Mouse (Mus musculus) B cell, adult 2 months (primary cell): ENCODE results near the gene Acrv1.
"Not testable (repeated sequence)": the region's sequence is repeated elsewhere in the genome, so short reads cannot be mapped to it uniquely, and the experiment has no call there.

Source experiments
- DNase-seq, 2 experiments: peaks; one replicate each; pipeline ENCODE4 v3.0.0; 2022

Acrv1 gene

GRCm38 (mm10) chr9:36692920-36693319 lies at the start of gene Acrv1:
Gene Acrv1, plus strand, starts transcription at chr9:36693220.
- DNase-seq = no peak

DNA sequence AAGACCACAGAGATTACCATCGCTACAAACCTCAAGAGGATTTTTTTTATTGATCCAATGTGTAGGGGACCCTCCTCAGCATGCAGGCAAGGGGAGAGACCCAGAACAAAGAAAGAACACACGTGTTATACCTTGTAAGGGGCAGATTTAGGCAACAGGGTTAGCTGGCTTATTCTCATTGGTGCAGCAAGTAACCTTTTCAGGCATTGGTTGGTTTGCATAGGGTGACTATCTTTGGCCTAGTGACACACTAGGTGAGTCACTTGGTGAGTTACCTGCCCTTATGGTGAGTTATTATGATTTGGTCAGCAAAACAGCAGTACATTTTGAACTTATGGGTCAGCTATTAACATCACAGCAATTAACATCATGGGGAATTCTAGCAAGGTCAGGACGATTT lies 49.7 kb upstream of the Acrv1 start, which contains the start of gene A630095E13Rik:
TSS of gene A630095E13Rik (minus strand) at position 101 of the 400 bp plus-strand sequence.
- DNase-seq = not testable (repeated sequence)

DNA sequence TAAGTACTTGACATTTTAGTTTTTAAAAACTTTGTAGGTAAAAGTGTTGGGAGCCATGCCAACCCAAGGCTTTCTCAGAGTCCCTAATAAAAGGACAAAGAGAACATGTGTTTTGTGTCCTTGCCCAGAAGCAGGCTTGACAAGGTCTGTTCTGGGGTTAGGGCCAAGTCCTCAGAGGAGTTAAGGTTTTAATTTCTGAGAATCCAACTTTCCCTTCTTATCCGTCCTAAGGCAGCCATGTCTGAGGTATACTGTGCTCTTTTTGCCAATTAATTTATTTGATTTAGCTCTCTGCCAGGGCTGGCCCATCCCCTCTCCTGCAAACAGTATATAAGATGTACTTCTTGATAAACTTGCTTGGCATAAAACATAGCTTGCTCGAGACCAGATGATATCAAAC lies 11.6 kb upstream of the Acrv1 start:
- no peak for DNase-seq

DNA sequence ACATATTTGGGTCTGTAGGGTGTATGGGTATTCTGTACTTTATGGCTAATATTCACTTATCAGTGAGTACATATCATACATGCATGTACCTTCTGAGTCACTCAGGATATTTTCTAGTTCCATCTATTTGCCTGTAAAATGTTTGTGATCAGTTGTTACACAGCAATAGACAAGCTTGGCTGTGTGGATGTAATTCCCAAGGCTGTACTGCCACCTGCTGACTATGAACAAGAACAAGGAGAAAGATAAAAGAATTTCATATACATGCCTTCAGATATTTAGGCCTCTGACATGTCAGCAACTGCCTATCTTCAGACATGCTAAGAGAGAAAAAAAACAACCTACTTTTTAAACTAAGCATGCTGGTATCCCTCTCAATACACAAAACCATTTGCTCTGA lies 5.7 kb upstream of the Acrv1 start:
- DNase-seq = no peak

DNA sequence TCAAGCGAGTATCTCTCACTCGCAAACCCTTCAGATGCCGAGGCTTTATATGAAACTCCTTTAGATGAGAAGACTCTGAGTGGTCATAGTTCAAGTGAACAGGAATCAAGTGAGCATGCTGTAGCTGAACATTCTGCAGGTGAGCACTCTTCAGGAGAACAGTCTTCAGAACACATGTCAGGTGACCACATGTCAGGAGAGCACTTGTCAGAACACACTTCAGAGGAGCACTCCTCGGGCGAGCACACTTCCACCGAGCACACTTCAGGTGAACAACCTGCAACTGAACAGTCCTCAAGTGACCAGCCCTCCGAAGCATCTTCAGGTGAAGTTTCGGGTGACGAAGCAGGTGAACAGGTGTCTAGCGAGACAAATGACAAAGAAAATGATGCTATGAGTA lies 1.3 kb downstream of the Acrv1 start:
- no peak for DNase-seq

DNA sequence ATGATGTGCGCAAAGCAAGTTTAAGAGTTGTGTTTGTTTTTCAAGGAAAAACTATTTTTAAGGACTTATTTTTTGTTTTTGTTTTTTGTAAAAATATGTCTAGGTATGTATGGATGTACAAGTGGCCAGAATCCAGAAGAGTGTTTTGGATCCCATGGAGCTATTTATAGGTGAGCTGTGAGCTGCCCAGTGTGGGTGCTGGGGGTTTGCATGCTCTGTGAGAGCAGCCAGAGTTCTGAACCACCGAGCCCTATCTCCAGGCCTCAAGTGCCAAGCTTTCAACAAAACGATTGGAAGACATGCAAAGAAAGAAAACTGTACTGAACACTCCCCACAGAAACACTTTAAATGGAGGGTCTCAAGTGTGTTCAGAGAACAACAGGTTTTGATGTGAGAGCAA lies 12.9 kb downstream of the Acrv1 start:
- no peak for DNase-seq

DNA sequence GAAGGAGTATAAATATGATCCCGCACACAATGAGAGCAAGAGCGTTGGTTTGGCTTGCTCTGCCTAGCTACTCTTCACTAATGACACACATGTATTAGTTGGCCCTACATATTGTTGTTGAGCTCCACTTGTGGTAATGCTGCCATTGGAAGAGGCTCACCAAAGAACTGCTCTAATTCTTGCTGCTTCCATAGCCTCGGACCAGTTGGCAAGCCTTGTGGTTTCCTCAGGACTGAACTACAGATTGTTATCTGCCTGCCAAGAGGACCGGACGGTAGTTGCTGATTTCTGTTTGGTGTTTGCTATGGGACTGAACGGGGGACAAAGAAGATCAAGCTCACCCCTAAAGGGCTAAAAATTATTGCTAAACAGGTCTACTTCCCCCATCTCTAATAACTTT lies 14.3 kb downstream of the Acrv1 start:
- no peak for DNase-seq

DNA sequence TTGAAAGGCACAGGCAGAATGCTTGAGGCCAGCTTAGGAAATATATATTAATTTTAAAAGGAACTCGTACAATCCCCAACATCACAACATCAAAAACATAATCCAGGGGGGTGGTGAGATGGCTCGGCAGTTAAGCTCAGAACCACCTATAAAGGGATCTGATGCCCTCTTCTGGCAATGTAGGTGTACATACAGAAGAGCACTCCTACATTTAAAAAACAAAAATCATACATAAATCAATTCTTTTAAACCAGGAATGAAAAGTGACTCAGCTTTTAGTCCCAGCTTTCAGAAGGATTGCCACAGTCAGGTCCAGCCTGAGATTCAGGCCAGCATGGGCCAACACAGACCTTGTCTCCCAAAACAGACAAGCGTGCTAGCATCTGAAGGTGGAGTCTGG lies 23.6 kb downstream of the Acrv1 start:
- peak in 1 of 2 experiments; percentile 4 for DNase-seq

DNA sequence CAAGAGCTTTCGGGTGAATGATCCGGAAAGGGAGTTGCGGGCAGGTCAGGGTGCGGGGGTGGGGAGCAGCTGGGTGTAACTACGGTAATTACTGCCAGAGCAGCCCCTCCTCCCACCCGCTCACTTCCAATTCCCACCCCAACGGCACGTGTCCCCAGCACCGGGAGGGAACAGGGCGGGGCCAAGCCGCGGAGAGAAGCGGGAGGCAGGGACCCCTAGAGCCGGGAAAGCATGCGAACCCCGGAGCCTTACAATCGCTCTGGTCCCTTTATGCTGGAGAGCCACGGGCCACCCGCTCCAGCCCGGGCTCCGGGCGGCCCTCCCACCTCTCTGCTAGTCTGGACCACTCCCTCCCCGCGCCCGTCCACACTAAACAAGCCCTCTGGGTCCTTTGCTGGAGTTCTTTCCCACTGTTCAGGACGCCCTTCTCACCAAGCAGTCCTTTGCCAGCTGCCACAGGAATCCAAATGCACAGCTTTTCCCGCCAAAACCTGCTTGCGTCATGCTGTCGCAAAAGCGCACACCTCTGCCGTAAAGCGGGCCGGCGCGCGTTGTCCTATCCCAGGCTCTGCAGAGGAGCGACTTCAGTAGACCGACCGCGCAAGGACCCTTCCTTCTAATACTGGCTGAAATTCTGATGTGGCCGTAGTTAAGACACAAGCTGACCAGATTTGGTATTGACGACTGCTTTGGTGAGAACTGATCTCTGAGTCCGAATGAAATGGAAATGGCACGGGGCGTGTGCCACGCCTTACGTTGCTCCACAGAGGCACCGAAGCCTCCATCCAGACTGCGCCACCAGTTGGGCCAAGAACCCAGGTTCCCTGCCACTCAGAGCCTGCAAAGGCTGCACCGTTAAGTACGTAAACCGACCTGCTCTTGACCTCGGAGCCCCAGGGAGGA lies 33.4 kb downstream of the Acrv1 start:
- peak; percentile 88 to 89 for DNase-seq

DNA sequence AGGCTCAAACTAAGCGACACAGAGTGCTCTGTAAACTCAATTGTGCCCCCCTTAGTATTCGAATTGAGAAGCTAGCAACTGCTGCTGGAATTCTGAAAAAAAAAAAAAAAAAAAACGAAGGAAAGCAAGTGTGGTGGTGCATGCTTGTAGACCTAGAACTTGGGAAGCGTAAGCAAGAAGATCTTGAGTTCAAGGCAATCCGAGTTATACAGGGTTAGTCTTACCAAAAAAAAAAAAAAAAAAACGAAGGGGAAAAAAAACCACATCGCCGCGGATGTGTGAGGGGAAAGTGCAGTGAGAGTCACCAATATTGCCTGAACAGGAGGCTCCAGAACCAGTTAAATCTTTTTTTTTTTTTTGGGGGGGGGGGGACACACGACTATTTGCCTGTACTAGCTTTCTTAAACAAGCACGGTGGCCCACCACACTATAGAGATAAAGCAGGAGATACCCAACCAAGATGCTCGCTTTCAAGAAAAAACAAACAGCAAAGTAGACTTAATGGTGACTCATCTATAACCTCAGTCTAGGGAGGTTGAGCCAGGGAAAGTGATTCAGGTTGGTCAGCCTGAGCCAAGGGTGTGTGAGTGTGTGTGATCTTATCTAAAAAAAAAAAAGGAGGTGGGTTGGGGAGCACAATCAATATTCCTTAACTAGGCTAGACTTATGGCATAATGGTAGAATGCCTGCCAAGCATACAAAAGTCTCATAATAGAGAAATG lies 34.2 kb downstream of the Acrv1 start, which contains the start of gene Chek1:
TSS of gene Chek1 (minus strand) at position 32 of the 722 bp plus-strand sequence.
- no peak for DNase-seq
